Mouse (Mus musculus) MEL (cell line): ENCODE results near the gene Madcam1. TPM values are rescaled to one million over a fixed set of nuclear protein-coding genes. Genes with fewer than 3 reads are reported as not detected.

Experiments used
- DNase-seq: peaks from one replicate; pipeline ENCODE4 v3.0.0; 2011; ENCODE audit warnings: low read depth, low spot score
- H3K27ac ChIP-seq: 2 replicates; pipeline ENCODE4 v1.5.1; 2012; ENCODE audit warnings: low read depth, mild to moderate bottlenecking, control low read depth, low read length, moderate library complexity; ENCODE audit not compliant: control insufficient read depth
- H3K27me3 ChIP-seq, 2 experiments: fragments of 150-350 bp in 1 of 2; sonication (generic) in 1 of 2; 2 replicates each; pipeline ENCODE4 v1.6.1; 2012; ENCODE audit warnings: low read length in 2 of 2, mild to moderate bottlenecking in 2 of 2, improper control_type of control experiment in 1 of 2, moderate library complexity in 1 of 2; ENCODE audit not compliant: insufficient read depth in 2 of 2, control insufficient read depth in 1 of 2
- H3K36me3 ChIP-seq, 2 experiments: 2 replicates each; pipeline ENCODE4 v1.6.1; 2012 to 2014; ENCODE audit warnings: low read length in 2 of 2, improper control_type of control experiment in 1 of 2, inconsistent platforms in 1 of 2, mild to moderate bottlenecking in 1 of 2; ENCODE audit not compliant: insufficient read depth in 2 of 2, control insufficient read depth in 1 of 2
- H3K4me1 ChIP-seq, 2 experiments: fragments of 150-350 bp in 1 of 2; sonication (generic) in 1 of 2; 2 replicates each; pipeline ENCODE4 v1.6.1; 2012; ENCODE audit warnings: low read length in 2 of 2, improper control_type of control experiment in 1 of 2, mild to moderate bottlenecking in 1 of 2; ENCODE audit not compliant: insufficient read depth in 2 of 2, control insufficient read depth in 1 of 2
- H3K4me3 ChIP-seq, 2 experiments: fragments of 150-350 bp in 1 of 2; sonication (generic) in 1 of 2; 2 replicates each; pipeline ENCODE4 v1.5.1; 2012; ENCODE audit warnings: low read depth in 2 of 2, low read length in 2 of 2, mild to moderate bottlenecking in 2 of 2, moderate library complexity in 2 of 2, control low read depth in 1 of 2, improper control_type of control experiment in 1 of 2; ENCODE audit not compliant: control insufficient read depth in 1 of 2, insufficient read depth in 1 of 2
- H3K79me2 ChIP-seq: 2 replicates; pipeline ENCODE4 v1.6.1; 2012; ENCODE audit warnings: mild to moderate bottlenecking, low read length, moderate library complexity; ENCODE audit not compliant: control insufficient read depth, poor library complexity, insufficient read depth
- H3K9ac ChIP-seq: 2 replicates; pipeline ENCODE4 v1.6.1; 2012; ENCODE audit warnings: low read depth, mild to moderate bottlenecking, control low read depth, low read length, moderate library complexity; ENCODE audit not compliant: control insufficient read depth, poor library complexity, severe bottlenecking
- H3K9me3 ChIP-seq: fragments of 150-350 bp; sonication (generic); replicated peaks from 2 replicates; pipeline ENCODE4 v1.6.1; 2012; ENCODE audit warnings: mild to moderate bottlenecking, low read length, improper control_type of control experiment, moderate library complexity; ENCODE audit not compliant: insufficient read depth
- BHLHE40 ChIP-seq: IDR thresholded peaks from 2 replicates; pipeline ENCODE4 v1.6.1; 2012; ENCODE audit warnings: low read depth, mild to moderate bottlenecking, inconsistent platforms, low read length, improper control_type of control experiment, borderline replicate concordance
- CHD1 ChIP-seq: IDR thresholded peaks from 2 replicates; pipeline ENCODE4 v1.6.1; 2012; ENCODE audit warnings: low read depth, mild to moderate bottlenecking, inconsistent platforms, low read length, improper control_type of control experiment
- E2F4 ChIP-seq: IDR thresholded peaks from 2 replicates; pipeline ENCODE4 v1.6.1; 2011; ENCODE audit warnings: low read depth, low read length, improper control_type of control experiment, borderline replicate concordance
- ETS1 ChIP-seq: IDR thresholded peaks from 2 replicates; pipeline ENCODE4 v1.6.1; 2012; ENCODE audit warnings: low read depth, mild to moderate bottlenecking, inconsistent platforms, low read length, improper control_type of control experiment, moderate library complexity
- GABPA ChIP-seq: IDR thresholded peaks from 2 replicates; pipeline ENCODE4 v1.6.1; 2012; ENCODE audit warnings: low read depth, mild to moderate bottlenecking, inconsistent platforms, low read length, improper control_type of control experiment, moderate library complexity
- HCFC1 ChIP-seq: IDR thresholded peaks from 2 replicates; pipeline ENCODE4 v1.6.1; 2012; ENCODE audit warnings: low read depth, mild to moderate bottlenecking, inconsistent platforms, low read length, improper control_type of control experiment, moderate library complexity
- JUND ChIP-seq: IDR thresholded peaks from 2 replicates; pipeline ENCODE4 v1.6.1; 2011; ENCODE audit warnings: low read depth, mild to moderate bottlenecking, improper control_type of control experiment, low read length
- MAFK ChIP-seq: IDR thresholded peaks from 2 replicates; pipeline ENCODE4 v1.6.1; 2011; ENCODE audit warnings: low read depth, mild to moderate bottlenecking, low read length, improper control_type of control experiment, borderline replicate concordance
- MAX ChIP-seq: IDR thresholded peaks from 2 replicates; pipeline ENCODE4 v1.6.1; 2011; ENCODE audit warnings: low read length, improper control_type of control experiment
- MEF2A ChIP-seq: IDR thresholded peaks from 2 replicates; pipeline ENCODE4 v1.6.1; 2014; ENCODE audit warnings: low read depth, mild to moderate bottlenecking, inconsistent platforms, low read length, improper control_type of control experiment; ENCODE audit not compliant: poor library complexity, insufficient replicate concordance, severe bottlenecking; ENCODE audit errors: extremely low read depth
- MXI1 ChIP-seq: IDR thresholded peaks from 2 replicates; pipeline ENCODE4 v1.6.1; 2011; ENCODE audit warnings: mild to moderate bottlenecking, low read depth, low read length, improper control_type of control experiment
- MYB ChIP-seq: IDR thresholded peaks from 2 replicates; pipeline ENCODE4 v1.6.1; 2011; ENCODE audit warnings: mild to moderate bottlenecking, low read depth, low read length, improper control_type of control experiment
- NELFE ChIP-seq: IDR thresholded peaks from 2 replicates; pipeline ENCODE4 v1.6.1; 2011; ENCODE audit warnings: low read depth, low read length, improper control_type of control experiment
- POLR2A ChIP-seq, 2 experiments: IDR thresholded peaks; 2 replicates each; pipeline ENCODE4 v1.6.1; 2011 to 2012; ENCODE audit warnings: low read length in 2 of 2, mild to moderate bottlenecking in 2 of 2, control low read depth in 1 of 2, improper control_type of control experiment in 1 of 2, low read depth in 1 of 2, moderate library complexity in 1 of 2; ENCODE audit not compliant: control insufficient read depth in 1 of 2, insufficient read depth in 1 of 2, poor library complexity in 1 of 2
- POLR2AphosphoS2 ChIP-seq: IDR thresholded peaks from 2 replicates; pipeline ENCODE4 v1.6.1; 2011; ENCODE audit warnings: low read length, improper control_type of control experiment
- RAD21 ChIP-seq: IDR thresholded peaks from 2 replicates; pipeline ENCODE4 v1.6.1; 2011; ENCODE audit warnings: mild to moderate bottlenecking, low read depth, low read length, improper control_type of control experiment
- RCOR1 ChIP-seq: IDR thresholded peaks from 2 replicates; pipeline ENCODE4 v1.6.1; 2012; ENCODE audit warnings: low read depth, mild to moderate bottlenecking, inconsistent platforms, low read length, improper control_type of control experiment
- SIN3A ChIP-seq: IDR thresholded peaks from 2 replicates; pipeline ENCODE4 v1.6.1; 2012; ENCODE audit warnings: low read length, improper control_type of control experiment, inconsistent platforms
- TAL1 ChIP-seq: IDR thresholded peaks from 2 replicates; pipeline ENCODE4 v1.6.1; 2012; ENCODE audit warnings: mild to moderate bottlenecking, inconsistent platforms, low read length, moderate library complexity, mixed read lengths
- TBP ChIP-seq: IDR thresholded peaks from 2 replicates; pipeline ENCODE4 v1.8.0; 2011; ENCODE audit warnings: low read depth, low read length, improper control_type of control experiment
- TCF12 ChIP-seq: IDR thresholded peaks from 2 replicates; pipeline ENCODE4 v1.6.1; 2014; ENCODE audit warnings: low read depth, mild to moderate bottlenecking, inconsistent platforms, low read length, improper control_type of control experiment, moderate library complexity
- UBTF ChIP-seq: IDR thresholded peaks from 2 replicates; pipeline ENCODE4 v1.6.1; 2012; ENCODE audit warnings: low read depth, mild to moderate bottlenecking, inconsistent platforms, low read length, improper control_type of control experiment, moderate library complexity, borderline replicate concordance; ENCODE audit not compliant: insufficient read depth
- USF1 ChIP-seq: IDR thresholded peaks from 2 replicates; pipeline ENCODE4 v1.6.1; 2014; ENCODE audit warnings: low read depth, mild to moderate bottlenecking, inconsistent platforms, low read length, improper control_type of control experiment, moderate library complexity
- USF2 ChIP-seq, 2 experiments: IDR thresholded peaks; 2 replicates each; pipeline ENCODE4 v1.6.1; 2011 to 2012; ENCODE audit warnings: improper control_type of control experiment in 2 of 2, low read length in 2 of 2, borderline replicate concordance in 1 of 2, inconsistent platforms in 1 of 2, low read depth in 1 of 2, mild to moderate bottlenecking in 1 of 2; ENCODE audit not compliant: insufficient read depth in 1 of 2
- ZKSCAN1 ChIP-seq: IDR thresholded peaks from 2 replicates; pipeline ENCODE4 v1.6.1; 2012; ENCODE audit warnings: low read depth, mild to moderate bottlenecking, inconsistent platforms, low read length, improper control_type of control experiment, moderate library complexity
- polyA plus RNA-seq, 2 experiments: library from polyadenylated mRNA; stranded (reverse) in 1 of 2; unstranded in 1 of 2; fragments of >175 nt in 1 of 2; fragments of >200 nt in 1 of 2; gene quantifications; 2 replicates each; pipeline versions ENCODE4 v1.2.1 to v1.2.4; 2012; ENCODE audit warnings: low replicate concordance in 2 of 2, low read depth in 1 of 2; ENCODE audit not compliant: insufficient read length in 2 of 2, insufficient read depth in 1 of 2, missing spikeins in 1 of 2
- total RNA-seq: library from RNA; depleted of rRNA; stranded (reverse); fragments of 300-350 nt; gene quantifications from 2 replicates; pipeline ENCODE4 v1.2.3, GENCODE M21; 2012

Madcam1 gene
- total and polyA plus RNA-seq, 3 experiments = not detected

DNA sequence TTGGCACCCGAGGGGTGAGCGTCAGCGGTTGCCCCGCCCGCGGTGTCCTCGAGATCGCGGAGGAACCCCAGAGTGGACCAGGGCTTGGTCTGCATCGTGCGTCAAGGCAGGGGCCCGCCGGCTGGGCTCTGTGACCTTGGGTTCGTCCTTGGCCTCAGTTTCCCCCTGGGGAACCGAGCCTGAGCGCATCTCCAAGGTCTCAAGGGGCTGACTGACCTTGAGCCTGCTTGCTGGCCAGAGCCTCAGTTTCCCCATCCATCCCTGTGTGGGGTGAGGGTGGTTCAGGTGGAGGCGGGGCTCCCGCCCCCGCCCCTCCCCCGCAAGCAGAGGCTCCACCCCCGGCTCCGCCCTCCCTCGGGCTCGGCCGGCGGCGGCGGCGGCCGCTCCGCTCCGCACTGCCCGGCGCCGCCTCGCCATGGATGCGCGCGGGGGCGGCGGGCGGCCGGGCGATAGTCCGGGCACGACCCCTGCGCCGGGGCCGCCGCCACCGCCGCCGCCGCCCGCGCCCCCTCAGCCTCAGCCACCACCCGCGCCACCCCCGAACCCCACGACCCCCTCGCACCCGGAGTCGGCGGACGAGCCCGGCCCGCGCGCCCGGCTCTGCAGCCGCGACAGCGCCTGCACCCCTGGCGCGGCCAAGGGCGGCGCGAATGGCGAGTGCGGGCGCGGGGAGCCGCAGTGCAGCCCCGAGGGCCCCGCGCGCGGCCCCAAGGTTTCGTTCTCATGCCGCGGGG, 52.1 kb downstream of the Madcam1 start, which contains the start of gene Hcn2:
TSS of gene Hcn2 (plus strand) at position 381 of the 734 bp plus-strand sequence.
- DNase-seq = no peak
- Histone ChIP-seq H3K9me3 (no peaks in the 10 kb centered on the region), H3K4me1 (peaks cover 0 to 9% of the 10 kb centered on the region in 2 experiments; a peak in 2 of 4 replicates), H3K79me2 (no peaks in the 10 kb centered on the region)
- no peak for TF ChIP-seq ZKSCAN1
- no peak for TF ChIP-seq TBP
- TF ChIP-seq TCF12 = no peak
- no peak for TF ChIP-seq BHLHE40
- no peak for TF ChIP-seq TAL1
- no peak for TF ChIP-seq GABPA
- no peak for TF ChIP-seq E2F4
- TF ChIP-seq MXI1 = no peak
- no peak for TF ChIP-seq USF2 (IDR thresholded peaks at IDR 0.05; ENCODE audit: borderline replicate concordance in 1 of 2, insufficient read depth in 1 of 2, low read depth in 1 of 2, low read length in 2 of 2)
- TF ChIP-seq USF1 = no peak
- TF ChIP-seq ETS1 = no peak
- TF ChIP-seq MAFK = no peak
- TF ChIP-seq MYB = no peak
- TF ChIP-seq SIN3A = no peak
- no peak for TF ChIP-seq JUND
- TF ChIP-seq NELFE = no peak
- TF ChIP-seq, all 39 proteins: peak for 0
- Histone ChIP-seq H3K27me3 (peaks cover 0 to 2% of the 10 kb centered on the region in 2 experiments; a peak in 2 of 4 replicates), H3K36me3 (peaks cover 0 to 6% of the 10 kb centered on the region in 2 experiments; a peak in 2 of 4 replicates), H3K27ac (no peak within 1 kb of the TSS), H3K9ac (peak within 1 kb of the TSS; percentile 56), H3K4me3 (peak within 1 kb of the TSS; percentile 54 to 63; a peak in 3 of 4 replicates)

DNA sequence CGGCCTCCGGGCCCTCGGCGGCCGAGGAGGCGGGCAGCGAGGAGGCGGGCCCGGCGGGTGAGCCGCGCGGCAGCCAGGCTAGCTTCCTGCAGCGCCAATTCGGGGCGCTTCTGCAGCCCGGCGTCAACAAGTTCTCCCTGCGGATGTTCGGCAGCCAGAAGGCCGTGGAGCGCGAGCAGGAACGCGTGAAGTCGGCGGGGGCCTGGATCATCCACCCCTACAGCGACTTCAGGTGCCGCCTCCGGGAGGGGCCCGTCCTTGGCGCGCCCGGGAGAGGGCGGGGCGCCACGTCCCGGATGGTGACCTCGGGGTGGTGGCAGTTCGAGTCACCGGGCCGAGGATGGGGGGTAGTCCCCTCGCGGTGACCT, 52.6 kb downstream of the Madcam1 start:
- Histone ChIP-seq H3K36me3 (peaks cover 0 to 6% of the 10 kb centered on the region in 2 experiments; a peak in 2 of 4 replicates), H3K9me3 (no peaks in the 10 kb centered on the region), H3K9ac (peak overlapping the region; percentile 56), H3K27me3 (peaks cover 0 to 2% of the 10 kb centered on the region in 2 experiments; a peak in 2 of 4 replicates), H3K4me1 (peaks cover 0 to 8% of the 10 kb centered on the region in 2 experiments; a peak in 2 of 4 replicates), H3K4me3 (peak overlapping the region; percentile 54 to 63; a peak in 3 of 4 replicates), H3K27ac (no peak overlapping the region), H3K79me2 (no peaks in the 10 kb centered on the region)
- DNase-seq = peak; percentile 48
- TF ChIP-seq HCFC1 = no peak
- no peak for TF ChIP-seq POLR2A (IDR thresholded peaks at IDR 0.05; ENCODE audit: control insufficient read depth in 1 of 2, insufficient read depth in 1 of 2, low read depth in 1 of 2, low read length in 2 of 2, poor library complexity in 1 of 2)
- no peak for TF ChIP-seq MAX
- TF ChIP-seq UBTF = no peak
- TF ChIP-seq SIN3A = no peak
- no peak for TF ChIP-seq TBP
- no peak for TF ChIP-seq JUND
- TF ChIP-seq RAD21 = no peak
- no peak for TF ChIP-seq CHD1
- no peak for TF ChIP-seq RCOR1
- no peak for TF ChIP-seq POLR2AphosphoS2
- TF ChIP-seq TAL1 = no peak
- TF ChIP-seq MEF2A = no peak
